Mouse (Mus musculus) C2C12 (cell line): Measurements from ENCODE around the gene Eefsec. TPM values are rescaled to one million over a fixed set of nuclear protein-coding genes. Genes with fewer than 3 reads are reported as not detected.

Experiments used
- H3K27me3 ChIP-seq: one replicate; pipeline ENCODE4 v1.6.1; 2011; ENCODE audit not compliant: control insufficient read depth, insufficient read depth, insufficient read length
- H3K36me3 ChIP-seq: one replicate; pipeline ENCODE4 v1.6.1; 2011; ENCODE audit not compliant: control insufficient read depth, insufficient read depth
- H3K4me3 ChIP-seq: one replicate; pipeline ENCODE4 v1.5.1; 2011; ENCODE audit warnings: mild to moderate bottlenecking, control low read depth; ENCODE audit not compliant: poor library complexity, insufficient read depth, severe bottlenecking
- H3K79me2 ChIP-seq: one replicate; pipeline ENCODE4 v1.6.1; 2011; ENCODE audit not compliant: control insufficient read depth, insufficient read depth
- H3K79me3 ChIP-seq: one replicate; pipeline ENCODE4 v1.6.1; 2011; ENCODE audit warnings: low read depth, control low read depth
- H3ac ChIP-seq: one replicate; pipeline ENCODE3; 2011; ENCODE audit warnings: low read depth; ENCODE audit not compliant: control insufficient read depth, insufficient read length
- CEBPB ChIP-seq: IDR thresholded peaks from one replicate; pipeline ENCODE4 v1.6.1; 2011; ENCODE audit warnings: low read depth, mild to moderate bottlenecking, control low read depth, moderate library complexity
- CTCF ChIP-seq: IDR thresholded peaks from one replicate; pipeline ENCODE4 v1.5.1; 2011; ENCODE audit not compliant: control insufficient read depth, insufficient read depth, insufficient read length
- FOSL1 ChIP-seq: IDR thresholded peaks from one replicate; pipeline ENCODE4 v1.8.0; 2011; ENCODE audit warnings: mild to moderate bottlenecking, low read length; ENCODE audit not compliant: poor library complexity, insufficient read depth, severe bottlenecking
- MAX ChIP-seq: IDR thresholded peaks from one replicate; pipeline ENCODE4 v1.6.1; 2011; ENCODE audit warnings: mild to moderate bottlenecking, control low read depth
- MYOD1 ChIP-seq: IDR thresholded peaks from one replicate; pipeline ENCODE4 v1.6.1; 2011; ENCODE audit warnings: low read depth; ENCODE audit not compliant: control insufficient read depth, insufficient read length
- MYOG ChIP-seq: IDR thresholded peaks from one replicate; pipeline ENCODE4 v1.6.1; 2011; ENCODE audit not compliant: control insufficient read depth, insufficient read length; ENCODE audit errors: extremely low read depth
- USF1 ChIP-seq: IDR thresholded peaks from one replicate; pipeline ENCODE4 v1.6.1; 2011; ENCODE audit warnings: low read depth, mild to moderate bottlenecking, control low read depth, moderate library complexity
- polyA plus RNA-seq: library from polyadenylated mRNA; unstranded; fragments of >200 nt; fragmentation: generic; extraction: Trizol; gene quantifications from one replicate; pipeline ENCODE4 v1.2.1, GENCODE M21; 2012; ENCODE audit warnings: missing spikeins

The Eefsec gene
- polyA plus RNA-seq, 1 experiment = 19.5 TPM

DNA sequence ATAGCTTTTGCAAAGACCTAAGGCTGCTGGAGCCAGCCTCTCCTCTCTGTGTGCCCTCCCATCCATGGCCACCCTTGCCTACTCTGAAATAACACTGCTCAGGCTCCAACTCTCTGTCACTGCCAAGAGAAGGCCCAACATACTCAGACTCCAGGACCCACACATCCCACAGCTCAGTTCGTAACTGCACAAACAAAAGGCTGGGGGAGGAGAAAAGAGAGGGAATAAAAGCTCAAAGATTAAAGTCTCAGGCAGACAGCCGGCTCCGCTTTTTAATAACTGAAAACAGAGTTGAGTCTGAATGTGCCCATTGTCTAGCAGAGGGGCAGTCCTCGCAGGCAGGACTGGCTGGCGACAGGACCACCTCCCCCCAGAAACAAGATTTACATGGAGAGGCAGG, 36.8 kb downstream of the Eefsec start:
- Histone ChIP-seq H3K79me2 (no peaks in the 10 kb centered on the region), H3ac (no peak overlapping the region), H3K79me3 (no peaks in the 10 kb centered on the region), H3K27me3 (no peaks in the 10 kb centered on the region), H3K4me3 (no peak overlapping the region), H3K36me3 (no peaks in the 10 kb centered on the region)
- TF ChIP-seq MYOD1 (no peak), CEBPB (no peak), MYOG (no peak), USF1 (no peak), CTCF (no peak), FOSL1 (no peak), MAX (no peak)

DNA sequence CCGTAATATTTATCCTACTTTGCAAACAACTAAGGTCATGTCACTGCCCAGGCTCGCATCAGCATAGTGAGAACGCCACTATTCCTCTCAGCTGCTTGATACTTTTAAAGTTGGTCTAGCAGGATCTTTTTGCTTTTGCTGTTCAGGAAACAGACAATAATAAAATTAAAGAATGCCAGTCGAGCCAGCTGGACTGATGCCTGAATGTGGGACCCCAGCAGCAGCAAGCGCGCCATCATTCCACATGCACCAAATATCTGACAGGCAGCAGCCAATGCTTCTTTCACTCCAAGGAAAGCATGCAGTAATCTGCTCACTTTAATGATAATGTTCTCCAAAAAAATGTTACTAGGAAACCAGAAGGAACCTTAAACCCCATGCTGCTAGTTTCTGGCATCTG, 45.9 kb downstream of the Eefsec start:
- H3K79me2 ChIP-seq = no peaks in the 10 kb centered on the region
- TF ChIP-seq MYOG = no peak
- TF ChIP-seq USF1 = no peak
- no peak for TF ChIP-seq CTCF
- no peak for TF ChIP-seq CEBPB
- TF ChIP-seq MAX = no peak
- no peak for TF ChIP-seq FOSL1
- no peak for TF ChIP-seq MYOD1
- no peaks in the 10 kb centered on the region for H3K79me3 ChIP-seq
- H3K36me3 ChIP-seq = no peaks in the 10 kb centered on the region
- no peak overlapping the region for H3ac ChIP-seq
- no peaks in the 10 kb centered on the region for H3K27me3 ChIP-seq
- no peak overlapping the region for H3K4me3 ChIP-seq

DNA sequence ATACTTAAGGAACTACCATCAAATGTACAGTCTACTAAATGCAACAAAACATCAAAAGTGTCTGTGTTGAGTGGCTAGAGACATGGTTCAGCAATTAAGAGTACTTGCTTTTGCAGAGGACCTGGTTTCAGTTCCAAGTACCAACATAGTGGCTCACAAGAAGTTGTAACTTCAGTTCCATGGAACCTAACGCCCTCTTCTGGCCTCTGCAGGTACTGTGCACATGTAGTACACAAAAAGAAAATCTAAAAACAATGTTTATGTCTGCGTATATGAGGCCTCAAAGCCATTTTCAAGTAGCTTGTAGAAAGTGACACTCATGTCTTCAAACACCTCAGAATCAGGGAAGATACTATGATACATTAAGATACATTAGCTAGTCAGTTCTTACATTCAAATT, 48.4 kb downstream of the Eefsec start:
- Histone ChIP-seq H3K27me3 (no peaks in the 10 kb centered on the region), H3K79me2 (no peaks in the 10 kb centered on the region), H3ac (no peak overlapping the region), H3K4me3 (no peak overlapping the region), H3K79me3 (no peaks in the 10 kb centered on the region), H3K36me3 (no peaks in the 10 kb centered on the region)
- TF ChIP-seq MAX = no peak
- no peak for TF ChIP-seq CEBPB
- no peak for TF ChIP-seq FOSL1
- TF ChIP-seq MYOD1 = no peak
- no peak for TF ChIP-seq MYOG
- TF ChIP-seq USF1 = no peak
- TF ChIP-seq CTCF = no peak

DNA sequence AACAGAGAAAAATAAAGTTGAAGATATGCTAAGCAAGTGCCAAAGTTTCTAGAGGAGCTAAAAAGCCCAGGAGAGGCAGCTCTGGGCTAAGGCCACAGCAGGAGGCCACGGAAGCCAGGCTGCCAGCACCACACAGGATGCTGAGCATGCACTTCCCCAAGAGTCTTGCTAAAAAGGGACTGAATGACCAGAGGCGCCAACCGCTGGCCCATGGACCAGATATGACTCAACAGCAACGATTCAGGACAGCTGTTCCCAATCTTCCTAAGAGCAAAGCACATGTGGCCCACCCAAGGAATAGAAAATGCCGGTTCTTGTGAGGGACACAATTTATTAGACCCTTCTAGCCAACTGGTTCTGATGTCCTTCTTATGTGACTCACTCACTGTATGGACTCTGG, 57.4 kb downstream of the Eefsec start:
- H3K79me3 ChIP-seq = no peaks in the 10 kb centered on the region
- H3K36me3 ChIP-seq = no peaks in the 10 kb centered on the region
- no peak overlapping the region for H3K4me3 ChIP-seq
- no peak overlapping the region for H3ac ChIP-seq
- TF ChIP-seq MYOG (no peak), FOSL1 (no peak), CEBPB (no peak), USF1 (no peak), CTCF (no peak), MYOD1 (peak; percentile 47)
- no peaks in the 10 kb centered on the region for H3K27me3 ChIP-seq
- H3K79me2 ChIP-seq = no peaks in the 10 kb centered on the region

DNA sequence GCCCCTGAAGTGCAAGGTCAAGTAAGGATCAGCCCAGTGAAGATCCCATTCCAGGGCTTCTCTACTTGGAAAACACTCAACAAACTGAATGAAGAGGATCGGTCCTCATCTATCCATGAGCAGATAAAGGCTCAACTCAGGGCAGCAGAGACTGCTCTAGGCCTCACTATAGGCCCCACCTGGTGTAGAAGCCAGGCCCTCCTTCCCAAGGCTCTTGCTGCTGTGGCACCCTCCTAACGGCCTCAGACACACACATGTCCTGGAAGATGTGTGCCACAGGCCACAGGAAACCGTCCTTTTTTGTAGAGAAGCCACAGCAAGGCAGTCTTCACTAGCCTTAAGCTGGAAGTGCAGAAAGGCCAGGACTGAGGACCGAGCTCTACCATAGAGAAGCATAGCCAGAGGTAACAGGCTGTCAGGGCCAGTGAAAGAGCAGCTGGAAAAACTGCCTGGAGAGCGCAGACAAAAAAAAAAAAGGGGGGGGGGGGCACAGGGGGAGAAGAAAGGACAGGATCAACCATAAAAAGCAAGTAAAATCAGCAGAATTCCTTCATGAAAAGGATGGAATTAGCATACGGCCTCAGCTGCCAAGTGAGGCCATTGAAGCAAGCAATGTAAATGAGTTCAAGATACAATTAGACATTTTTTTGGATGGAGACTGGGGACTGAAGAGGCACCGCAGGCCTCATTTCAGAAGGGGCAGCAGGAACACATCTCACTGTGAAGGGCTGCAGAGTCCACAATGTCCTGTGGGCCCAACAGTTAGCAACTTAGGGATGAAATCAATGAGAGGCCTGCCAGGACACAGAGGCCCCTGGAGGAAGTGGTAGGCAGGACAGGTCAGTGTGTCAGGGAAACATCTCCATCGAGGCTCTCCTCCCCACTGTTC, 58.3 kb downstream of the Eefsec start:
- H3K36me3 ChIP-seq = no peaks in the 10 kb centered on the region
- TF ChIP-seq CEBPB (no peak), MYOD1 (no peak), MYOG (no peak), FOSL1 (no peak), MAX (no peak), CTCF (no peak), USF1 (no peak)
- H3K79me2 ChIP-seq = no peaks in the 10 kb centered on the region
- no peak overlapping the region for H3ac ChIP-seq
- no peak overlapping the region for H3K4me3 ChIP-seq
- H3K27me3 ChIP-seq = no peaks in the 10 kb centered on the region
- H3K79me3 ChIP-seq = no peaks in the 10 kb centered on the region

DNA sequence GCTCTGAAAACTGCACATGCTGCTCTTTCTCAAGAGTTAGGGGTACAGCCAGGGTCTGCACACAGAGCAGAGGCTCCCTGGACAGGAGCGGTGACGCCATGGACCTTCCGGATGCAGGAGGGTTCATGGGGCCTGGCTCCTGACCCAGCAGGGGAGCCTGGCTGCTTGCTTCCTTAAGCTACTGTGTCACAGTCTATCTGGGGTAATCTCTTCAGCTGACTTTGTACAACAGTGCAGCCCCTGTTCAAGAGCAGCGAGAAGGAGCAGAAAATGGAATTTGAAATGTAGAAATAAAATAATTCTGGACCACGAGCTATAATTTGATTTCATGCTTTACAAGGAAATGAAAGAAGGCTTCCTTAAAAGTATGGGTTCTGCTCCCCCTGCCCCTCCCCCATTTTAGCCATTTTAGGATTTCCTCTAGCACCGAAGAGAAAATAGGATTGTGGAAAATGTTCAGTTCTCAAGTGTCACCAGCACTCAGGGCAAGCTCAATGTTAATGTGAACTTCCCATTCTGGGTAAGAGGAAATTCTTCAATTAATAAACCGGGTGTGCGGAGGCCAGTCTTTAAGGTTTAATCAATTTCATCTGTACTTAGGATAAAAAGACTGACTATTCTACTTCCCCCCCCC, 61.8 kb downstream of the Eefsec start:
- H3K27me3 ChIP-seq = no peaks in the 10 kb centered on the region
- TF ChIP-seq MYOG = no peak
- TF ChIP-seq USF1 = no peak
- no peak for TF ChIP-seq MAX
- TF ChIP-seq CEBPB = no peak
- no peak for TF ChIP-seq MYOD1
- TF ChIP-seq CTCF = no peak
- no peak for TF ChIP-seq FOSL1
- H3K79me2 ChIP-seq = no peaks in the 10 kb centered on the region
- H3K4me3 ChIP-seq = no peak overlapping the region
- no peak overlapping the region for H3ac ChIP-seq
- no peaks in the 10 kb centered on the region for H3K79me3 ChIP-seq
- H3K36me3 ChIP-seq = no peaks in the 10 kb centered on the region
